Mouse (Mus musculus) gonadal fat pad, adult 2 months (tissue): ENCODE results near the gene Ms4a8a. TPM values are rescaled to one million over a fixed set of nuclear protein-coding genes. Genes with fewer than 3 reads are reported as not detected.
"Not testable (repeated sequence)": the region's sequence is repeated elsewhere in the genome, so short reads cannot be mapped to it uniquely, and the experiment has no call there.

Source experiments
- DNase-seq: peaks from one replicate; pipeline ENCODE4 v3.0.0-alpha.2; 2012; ENCODE audit warnings: low read depth
- polyA plus RNA-seq: library from polyadenylated mRNA; depleted of rRNA; stranded (reverse); fragments of >200 nt; gene quantifications from 2 replicates; pipeline ENCODE4 v1.2.3, GENCODE M21; 2012; rRNA removed

Gene Ms4a8a
- polyA plus RNA-seq, result 3.2 and 6.3 TPM in 2 replicates

GRCm38 (mm10) chr19:11080934-11081333, at the start of gene Ms4a8a:
Gene Ms4a8a, minus strand, starts transcription at chr19:11081102.
- DNase-seq, result no peak

GRCm38 (mm10) chr19:11129702-11130101, 48.8 kb upstream of the Ms4a8a start:
- no peak for DNase-seq

GRCm38 (mm10) chr19:11121016-11121420, 40.1 kb upstream of the Ms4a8a start:
- not testable (repeated sequence) for DNase-seq

DNA sequence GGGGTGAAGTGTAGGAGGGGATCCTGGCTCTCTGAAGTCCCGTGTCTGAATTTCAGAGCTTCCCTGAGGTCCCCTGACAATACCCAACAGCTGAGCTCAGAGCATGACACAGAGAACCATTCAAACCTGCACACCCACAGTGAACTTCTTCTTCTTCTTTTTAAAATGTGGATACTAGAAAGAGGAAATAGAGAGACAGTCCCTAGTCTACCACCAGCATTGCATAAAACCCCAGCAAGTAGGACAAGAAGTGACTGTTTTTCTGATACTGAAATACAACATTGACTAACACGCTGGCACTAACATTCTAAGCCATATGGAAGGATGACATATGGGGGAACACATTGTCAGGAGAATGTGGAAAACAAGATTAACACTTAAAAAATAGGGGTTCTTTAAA, 38.4 kb upstream of the Ms4a8a start:
- no peak for DNase-seq

DNA sequence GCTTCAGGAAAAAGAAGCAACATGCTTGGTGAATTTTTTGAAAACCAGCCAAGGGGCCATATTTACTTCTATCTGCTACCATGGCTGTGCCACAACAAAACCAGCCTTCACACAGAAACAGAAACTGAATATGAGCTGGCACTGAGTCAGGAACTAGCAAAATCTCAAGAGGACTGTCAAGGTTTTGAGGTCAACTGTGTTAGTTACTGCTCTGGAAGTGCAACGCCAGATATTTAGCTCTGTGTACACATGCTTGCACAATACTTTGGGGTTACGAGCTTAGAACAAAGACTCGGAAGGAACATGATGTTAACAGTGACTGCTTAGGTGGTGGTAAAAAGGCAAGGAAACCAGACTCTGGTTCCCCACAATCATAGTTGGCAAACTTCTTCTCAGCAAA, 26.8 kb upstream of the Ms4a8a start:
- no peak for DNase-seq

DNA sequence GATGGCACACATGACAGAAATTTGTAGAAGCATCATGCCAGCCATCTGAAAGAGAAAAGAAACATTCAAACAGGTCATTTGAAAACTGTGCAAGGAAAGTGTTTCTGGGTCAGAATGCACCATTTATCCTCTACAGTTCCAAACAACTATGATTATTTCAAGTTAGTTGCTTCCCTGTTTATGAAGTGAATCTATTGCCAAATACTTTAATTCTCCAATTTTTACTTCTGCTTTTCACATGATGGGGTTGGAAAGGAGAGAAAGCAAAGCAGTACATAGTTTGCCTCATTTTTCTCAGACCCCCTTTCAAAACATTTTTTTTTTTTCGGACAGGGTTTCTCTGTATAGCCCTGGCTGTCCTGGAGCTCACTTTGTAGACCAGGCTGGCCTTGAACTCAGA, 21.0 kb upstream of the Ms4a8a start:
- DNase-seq, result no peak

- no peak for DNase-seq
Observed at GRCm38 (mm10) chr19:11098401-11098800, 17.5 kb upstream of the Ms4a8a start.

GRCm38 (mm10) chr19:11092131-11092530, 11.2 kb upstream of the Ms4a8a start:
- not testable (repeated sequence) for DNase-seq

DNA sequence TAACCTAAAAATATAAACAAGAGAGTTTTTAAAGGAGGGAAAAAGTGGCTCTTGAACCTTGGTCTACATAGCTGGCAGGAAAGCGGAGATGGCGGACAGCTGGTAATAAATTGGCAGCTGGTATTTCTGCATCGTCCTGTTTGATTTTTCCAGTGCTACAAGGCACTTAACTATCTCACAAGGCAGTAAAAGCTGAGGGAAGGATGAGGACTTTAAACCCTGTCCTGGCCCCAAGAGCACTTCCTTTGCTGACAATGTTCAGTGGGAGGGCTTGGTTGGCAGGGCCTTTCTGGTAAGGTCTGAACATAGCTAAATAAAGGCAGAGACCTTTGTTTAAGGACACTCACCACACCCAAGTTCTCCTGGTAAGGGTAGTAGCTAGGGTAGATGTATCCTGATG, 10.5 kb downstream of the Ms4a8a start:
- DNase-seq, result no peak

GRCm38 (mm10) chr19:11065202-11065875, 15.6 kb downstream of the Ms4a8a start:
- no peak for DNase-seq

GRCm38 (mm10) chr19:11060900-11061299, 20.0 kb downstream of the Ms4a8a start:
- DNase-seq, result no peak

GRCm38 (mm10) chr19:11059967-11060366, 20.9 kb downstream of the Ms4a8a start:
- no peak for DNase-seq

- DNase-seq, result not testable (repeated sequence)
Observed at GRCm38 (mm10) chr19:11055700-11056099, 25.2 kb downstream of the Ms4a8a start.

- no peak for DNase-seq
Observed at GRCm38 (mm10) chr19:11053277-11053676, 27.6 kb downstream of the Ms4a8a start.

DNA sequence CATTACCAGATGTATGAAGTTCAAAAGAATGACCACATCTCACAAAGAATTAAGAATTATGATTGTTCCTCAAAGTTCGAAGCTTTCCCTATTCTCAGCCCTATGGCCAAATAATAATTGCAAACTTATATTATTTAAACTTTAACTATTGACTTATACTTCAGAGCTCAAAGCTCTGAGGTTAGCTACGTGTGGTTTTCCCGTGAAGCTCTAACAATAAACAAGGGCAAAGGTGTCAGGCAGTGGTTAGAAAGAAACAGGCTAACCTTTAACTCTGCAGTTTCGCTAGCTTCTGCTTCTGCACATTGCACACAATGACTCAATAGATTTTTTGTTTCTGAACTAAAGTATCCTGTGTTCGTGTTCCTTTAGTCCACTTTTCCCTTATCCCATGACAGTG, 28.0 kb downstream of the Ms4a8a start:
- DNase-seq, result no peak

- DNase-seq, result no peak
Observed at GRCm38 (mm10) chr19:11050286-11050685, 30.6 kb downstream of the Ms4a8a start.

- DNase-seq, result no peak
Observed at GRCm38 (mm10) chr19:11049426-11049825, 31.5 kb downstream of the Ms4a8a start.

DNA sequence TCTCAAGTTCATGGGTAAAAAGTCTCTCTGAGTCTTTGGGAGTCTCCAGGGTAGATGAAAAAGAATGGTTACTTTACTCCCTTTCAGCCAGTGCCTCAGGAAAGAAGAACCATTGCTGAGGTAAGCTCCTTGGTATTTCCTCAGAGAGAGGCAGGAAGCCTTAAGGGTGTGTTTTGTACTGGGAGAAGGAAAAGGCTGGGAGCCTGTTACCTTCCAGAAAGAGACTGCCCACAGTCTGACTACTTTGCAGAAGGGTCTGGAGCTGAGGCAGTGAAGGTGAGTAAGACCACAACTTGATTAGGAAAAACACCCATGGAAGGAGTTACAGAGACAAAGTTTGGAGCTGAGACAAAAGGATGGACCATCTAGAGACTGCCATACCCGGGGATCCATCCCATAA, 32.4 kb downstream of the Ms4a8a start:
- DNase-seq, result no peak

DNA sequence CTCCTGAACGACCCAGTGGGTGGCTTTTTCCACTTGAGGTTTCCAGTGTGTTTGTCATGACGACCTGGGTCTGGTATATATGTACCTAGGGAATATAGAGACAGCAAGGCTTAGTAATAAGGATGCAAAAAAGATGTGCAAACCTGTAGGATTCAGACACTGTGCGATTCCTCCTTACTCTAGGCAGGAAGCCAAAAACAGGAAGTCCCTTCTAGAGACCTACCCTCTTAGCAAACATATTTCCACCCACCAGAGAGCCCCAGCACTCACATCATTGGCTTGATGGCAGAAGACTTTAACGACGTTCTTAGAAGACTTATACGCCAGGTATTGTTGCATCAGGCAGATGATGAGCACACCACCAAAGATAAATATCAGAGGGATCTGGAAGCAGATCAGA, 32.9 kb downstream of the Ms4a8a start:
- no peak for DNase-seq

- DNase-seq, result no peak
Observed at GRCm38 (mm10) chr19:11044996-11045711, 35.7 kb downstream of the Ms4a8a start.

DNA sequence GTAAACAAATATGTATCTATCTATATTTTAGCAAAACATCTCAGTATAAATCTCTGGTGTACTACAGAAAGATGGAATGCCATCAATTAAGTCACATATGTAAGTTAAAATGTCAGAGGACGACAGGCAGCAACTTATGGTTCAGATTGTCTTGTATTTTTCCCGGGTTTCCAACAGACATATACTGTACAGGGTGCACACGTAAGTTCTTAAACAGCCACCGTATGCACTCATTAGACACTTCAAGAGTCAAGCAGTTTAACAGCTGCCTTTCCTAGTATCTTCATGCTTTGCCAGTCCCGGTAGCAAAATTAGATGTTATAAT, 36.3 kb downstream of the Ms4a8a start:
- no peak for DNase-seq

DNA sequence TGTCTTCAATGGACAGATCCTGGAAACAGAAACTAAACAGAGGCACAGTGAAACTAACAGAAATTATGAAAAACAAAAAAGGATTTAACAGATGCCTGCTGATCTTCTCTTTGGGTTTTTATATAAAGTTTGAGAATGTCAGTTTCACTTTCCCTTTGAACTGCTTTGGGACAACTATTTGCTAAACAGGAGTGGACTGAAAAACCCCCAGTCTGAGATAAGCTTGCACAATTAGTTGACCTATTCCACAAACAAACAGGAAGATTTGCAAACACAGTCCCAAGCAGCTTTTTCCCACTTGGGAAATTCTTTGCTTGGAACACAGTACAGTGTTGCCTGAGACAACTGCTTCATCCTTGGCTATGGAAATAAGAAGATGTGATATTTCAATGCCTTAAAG, 43.3 kb downstream of the Ms4a8a start:
- no peak for DNase-seq

GRCm38 (mm10) chr19:11022382-11022781, 58.5 kb downstream of the Ms4a8a start:
- DNase-seq, result no peak

DNA sequence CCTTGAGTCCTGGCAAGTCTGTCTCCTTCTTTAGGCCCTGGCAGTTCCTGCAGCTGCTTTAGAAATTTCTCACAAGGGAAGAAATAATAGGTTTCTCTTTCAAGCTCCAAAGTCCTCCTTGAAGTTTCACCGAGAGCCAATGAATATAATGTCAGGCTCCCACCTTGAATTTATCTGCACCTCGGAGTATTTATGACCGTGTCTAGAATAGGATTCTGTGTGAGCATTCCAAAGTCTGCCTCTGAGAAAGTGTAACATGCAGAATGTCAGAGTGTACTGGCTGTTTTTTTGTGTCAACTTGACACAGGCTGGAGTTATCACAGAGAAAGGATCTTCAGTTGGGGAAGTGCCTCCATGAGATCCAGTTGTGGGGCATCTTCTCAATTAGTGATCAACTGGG, 63.0 kb downstream of the Ms4a8a start, which contains the start of gene Ms4a18:
Ms4a18 (minus strand) TSS at position 141 of the 400 bp plus-strand sequence.
- no peak for DNase-seq
